Mouse (Mus musculus) lung, postnatal 14 days (tissue): ENCODE measurements at regions not wholly inside any gene's neighbourhood (a gene's known extent, or its start where the extent isn't known, plus 50 kb on each side); places are given as distances from the start of the nearest gene placed in this dataset.

Source experiments
- DNase-seq: peaks from one replicate; pipeline ENCODE4 v3.0.0; 2021

DNA sequence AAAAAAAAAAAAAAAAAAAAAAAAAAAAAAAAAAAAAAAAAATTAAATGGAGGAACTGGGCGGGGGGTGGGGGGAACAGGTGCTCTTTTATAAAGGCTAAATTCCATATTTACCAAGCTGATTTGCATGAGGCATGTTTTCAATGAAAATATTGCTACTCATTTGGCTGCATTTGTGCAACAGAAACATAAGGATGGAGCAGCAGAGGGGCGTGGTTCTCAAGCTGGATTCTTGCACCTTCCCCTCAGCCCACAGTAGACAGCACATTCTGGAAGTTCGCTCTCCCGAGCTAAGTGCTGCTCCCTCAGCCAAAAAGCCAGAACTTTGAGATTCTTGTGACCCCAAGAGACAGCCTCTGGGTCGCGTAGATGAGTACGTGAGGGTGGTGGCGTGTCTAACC is 201.8 kb downstream of the Cdca7 start:
- no peak for DNase-seq

DNA sequence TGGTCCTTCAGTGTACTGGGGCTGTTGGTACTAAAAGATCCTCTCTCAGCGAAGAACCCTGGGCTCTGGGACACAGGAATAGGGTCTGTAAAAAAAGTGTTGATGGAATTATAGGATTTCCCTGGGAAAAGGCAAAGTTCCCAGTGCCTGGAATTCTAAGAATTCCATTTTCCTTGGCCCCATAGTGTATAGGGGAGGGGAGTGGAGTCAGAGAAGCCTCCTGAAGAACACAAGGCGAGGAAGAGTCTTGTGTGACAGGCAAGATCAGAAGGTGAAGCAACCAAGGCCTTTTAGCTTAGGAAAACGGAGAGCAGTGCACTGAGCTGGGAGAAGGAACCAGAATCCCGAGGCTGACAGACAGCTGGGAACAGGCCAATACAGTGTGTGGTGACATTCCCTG is 212.1 kb downstream of the Cdca7 start:
- no peak for DNase-seq

DNA sequence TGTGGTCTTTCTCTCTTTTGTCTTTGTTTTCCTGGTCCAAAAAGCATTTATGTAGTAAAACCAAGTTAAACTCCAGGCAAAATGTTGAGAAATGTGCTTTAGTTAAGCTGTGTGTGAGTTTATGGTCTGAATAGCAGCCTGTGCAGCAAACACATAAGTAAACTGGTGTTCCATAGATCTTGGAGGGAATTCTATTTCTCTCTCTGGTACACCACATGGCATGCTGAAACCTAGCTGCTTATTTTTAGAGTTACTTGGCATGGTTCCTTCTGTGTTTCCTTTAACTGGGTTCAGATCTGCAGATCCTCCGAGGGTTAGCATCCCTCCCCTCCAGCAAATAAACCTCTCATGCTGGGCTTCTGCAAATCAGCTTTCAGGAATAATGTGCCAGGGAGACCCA is 225.1 kb downstream of the Cdca7 start:
- no peak for DNase-seq

DNA sequence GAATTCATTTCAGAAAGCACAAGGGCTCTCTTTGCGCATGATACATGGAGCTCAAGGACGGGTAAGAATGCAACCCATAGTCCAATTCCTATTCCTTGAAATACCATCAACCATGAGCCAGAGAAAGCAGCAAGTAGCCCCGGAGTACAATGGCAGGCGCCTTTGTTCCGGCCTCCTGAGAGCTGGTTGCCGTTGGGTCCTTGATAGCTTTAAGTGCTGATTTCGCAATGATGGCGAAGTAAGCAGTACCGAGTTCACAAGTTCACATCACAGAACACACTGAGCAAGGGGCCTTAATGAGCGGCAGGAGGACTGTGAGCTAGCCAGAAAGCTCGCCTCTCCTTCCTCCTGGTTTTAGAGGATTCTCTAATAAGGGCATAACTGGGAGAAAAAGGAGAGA is 227.3 kb downstream of the Cdca7 start:
- peak; percentile 39 for DNase-seq

DNA sequence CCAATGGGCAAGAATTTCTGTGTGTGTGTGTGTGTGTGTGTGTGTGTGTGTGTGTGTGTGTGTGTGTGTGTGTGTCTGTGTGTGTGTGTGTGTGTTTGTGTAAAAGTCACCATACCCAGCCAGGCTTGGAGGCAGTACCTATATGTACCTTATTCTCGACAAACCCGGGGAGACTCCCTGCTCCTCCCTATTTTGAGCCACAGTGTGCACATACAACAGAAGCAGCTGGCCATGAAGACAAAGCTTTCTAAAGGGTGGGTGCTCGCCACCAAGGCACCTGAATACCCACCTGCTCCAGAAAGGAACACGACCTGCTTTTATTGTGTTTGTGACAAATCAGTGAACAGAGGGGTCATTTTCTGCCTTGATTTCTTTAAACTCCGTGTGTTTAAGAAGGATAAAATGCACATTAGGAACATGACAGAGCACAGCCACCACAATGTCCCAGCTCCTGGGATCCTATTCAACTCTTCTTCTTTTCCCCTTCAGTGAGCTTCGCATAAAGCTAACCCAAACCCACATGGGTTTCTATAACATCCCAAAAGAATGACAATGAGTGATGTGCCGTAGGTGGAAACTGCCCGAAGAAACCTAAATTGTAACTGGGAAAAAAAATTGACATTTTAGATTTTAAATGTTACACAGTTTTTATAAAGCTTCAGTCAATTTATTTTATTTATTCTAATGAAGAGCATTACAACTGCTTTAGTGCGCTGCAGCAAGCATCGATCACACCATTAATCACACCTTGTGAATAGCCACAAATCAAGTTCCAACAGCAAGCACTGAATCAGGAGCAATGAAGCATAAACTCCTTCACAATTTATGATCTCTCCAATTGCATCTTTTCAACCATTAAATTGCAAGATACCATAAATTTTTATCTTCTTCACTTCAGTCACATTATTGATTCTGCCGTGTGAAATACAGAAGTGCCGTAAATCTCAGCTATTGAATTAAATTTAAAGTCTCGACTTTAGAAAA is 232.0 kb downstream of the Cdca7 start:
- DNase-seq: no peak

DNA sequence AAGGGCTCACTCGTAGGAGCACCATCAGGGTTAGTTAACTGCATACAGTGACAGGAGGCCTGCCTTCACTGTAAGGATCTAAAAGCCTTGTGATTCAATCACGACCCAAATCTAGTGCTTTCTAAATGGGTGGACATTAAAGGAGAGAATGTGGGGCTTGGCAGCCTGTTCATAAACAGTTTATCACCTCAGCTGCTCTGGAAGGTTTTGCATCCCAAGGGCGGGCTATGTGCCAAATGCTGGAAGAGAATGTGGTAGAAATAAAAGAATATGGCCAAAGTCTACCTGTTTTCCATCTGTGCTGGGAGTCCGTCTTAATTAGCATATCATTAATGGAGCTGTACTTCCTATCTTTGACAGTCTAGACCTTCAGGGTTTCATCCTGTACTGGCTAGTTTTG is 241.0 kb downstream of the Cdca7 start:
- DNase-seq: no peak

DNA sequence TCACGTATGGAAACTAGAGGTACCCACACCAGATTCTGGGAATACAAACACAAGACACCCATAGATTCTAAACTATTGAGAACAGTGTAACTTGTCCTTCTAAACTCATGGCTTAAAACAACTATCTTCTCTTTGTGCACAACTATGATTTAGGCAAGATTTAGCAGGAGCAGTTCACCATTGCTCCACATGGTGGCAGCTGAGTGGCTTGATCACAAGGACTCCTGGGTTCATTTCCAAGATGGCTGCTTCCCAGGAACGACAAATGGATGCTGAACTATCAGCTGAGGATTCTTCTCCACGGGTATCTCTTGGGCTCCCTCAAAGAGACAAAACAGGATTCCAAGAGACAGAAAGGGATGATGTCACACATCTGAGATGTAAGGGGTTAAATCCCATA is 251.5 kb downstream of the Sp3 start:
- peak; percentile 57 for DNase-seq

DNA sequence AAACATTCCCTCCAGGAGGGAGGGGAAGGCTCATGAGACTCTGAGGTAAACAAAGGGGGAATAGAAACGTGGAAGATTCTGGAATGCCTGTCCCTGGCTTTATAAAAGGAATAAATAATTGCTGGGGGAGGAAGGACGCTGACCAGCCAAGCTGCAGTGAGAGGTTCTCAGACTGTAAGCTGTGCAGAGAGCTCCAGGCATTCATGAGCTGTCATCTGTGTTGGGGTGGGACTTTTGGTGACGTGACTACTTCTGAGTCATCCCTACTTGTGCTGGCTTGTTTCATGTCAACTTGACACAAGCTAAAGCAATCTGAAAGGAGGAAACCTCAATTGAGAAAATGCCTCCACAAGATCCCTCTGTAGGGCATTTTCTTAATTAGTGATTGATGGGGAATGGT is 246.9 kb downstream of the Sp3 start:
- no peak for DNase-seq

DNA sequence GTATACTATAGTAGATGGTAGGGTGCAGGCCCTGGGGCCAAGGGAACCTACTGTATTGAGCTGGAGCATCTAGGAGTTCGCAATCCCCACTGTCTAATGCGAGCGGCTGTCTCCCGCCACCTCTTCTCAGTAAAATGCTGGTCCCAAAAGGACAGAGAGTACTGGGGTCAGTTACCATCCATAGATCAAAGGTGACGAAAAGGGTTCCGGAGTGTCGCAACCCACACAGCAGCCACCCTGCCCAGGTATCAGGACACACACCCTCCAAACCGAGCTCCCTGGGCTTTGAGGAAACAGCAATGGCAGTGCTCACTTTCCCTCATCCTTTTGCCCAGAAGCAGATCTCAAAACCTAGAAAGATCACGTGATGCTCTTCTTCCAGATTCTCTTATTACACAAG is 245.2 kb downstream of the Sp3 start:
- DNase-seq: no peak

DNA sequence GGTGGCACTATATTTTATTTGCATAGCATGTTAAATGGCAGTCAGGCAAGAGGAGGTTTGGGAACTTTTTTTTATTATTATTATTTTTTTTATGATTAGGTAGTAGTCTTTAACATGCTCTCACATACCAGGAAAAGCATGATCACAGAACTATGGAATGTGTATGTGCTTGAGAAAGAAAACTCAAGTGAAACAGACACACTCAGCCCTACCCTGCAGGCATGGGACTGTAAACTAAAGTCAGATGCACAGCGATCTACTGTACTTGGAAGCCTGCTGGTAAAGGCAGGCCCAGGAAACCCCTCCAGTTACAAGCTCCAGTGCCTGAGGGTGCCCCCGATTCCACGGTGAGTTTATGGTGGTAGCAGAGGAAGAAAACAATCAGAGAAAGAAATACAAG is 243.6 kb downstream of the Sp3 start:
- no peak for DNase-seq

DNA sequence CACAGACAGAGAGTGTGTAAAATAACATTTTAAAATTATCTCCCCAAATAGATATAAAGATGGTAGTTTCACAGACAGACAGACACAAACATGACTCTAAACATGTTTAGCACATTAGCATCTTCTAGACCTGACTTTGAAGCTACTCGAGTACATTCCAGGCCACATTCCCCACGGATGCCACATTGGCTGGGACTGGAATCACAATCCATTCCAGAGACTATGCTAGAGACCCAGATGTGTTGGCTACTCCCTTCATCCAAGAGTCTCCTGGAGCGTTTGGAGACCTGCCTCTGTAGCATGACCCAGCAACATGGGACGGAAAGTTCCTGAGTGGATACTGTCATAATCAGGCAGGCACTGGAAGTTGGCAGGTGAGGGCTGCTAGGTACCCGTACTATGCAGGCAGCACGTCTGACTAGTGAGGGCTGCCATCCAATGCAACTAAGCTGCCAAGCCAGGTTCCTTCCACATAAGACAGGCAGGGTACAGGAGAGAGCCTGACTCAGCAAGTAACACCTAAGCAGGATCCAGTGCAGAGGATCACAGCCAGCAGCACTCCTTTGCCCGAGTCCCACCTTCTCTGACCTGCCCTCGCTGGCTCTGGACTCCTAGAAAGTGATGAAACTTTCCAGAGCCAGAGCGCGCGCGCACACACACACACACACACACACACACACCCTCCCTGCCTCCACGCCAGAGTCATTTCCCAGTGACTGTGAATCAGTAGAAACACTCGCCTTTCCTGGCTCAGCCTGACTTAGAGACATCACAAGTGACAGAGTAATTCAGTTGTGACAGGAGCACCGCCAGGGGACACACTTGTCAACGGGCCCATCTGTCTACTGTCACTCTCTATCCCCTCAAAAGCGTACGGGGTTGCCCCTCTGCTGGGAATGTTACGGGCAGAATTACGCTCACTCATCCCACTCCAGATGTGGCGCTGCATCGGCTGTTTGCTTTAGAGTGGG is 239.6 kb downstream of the Sp3 start:
- peak; percentile 26 for DNase-seq

DNA sequence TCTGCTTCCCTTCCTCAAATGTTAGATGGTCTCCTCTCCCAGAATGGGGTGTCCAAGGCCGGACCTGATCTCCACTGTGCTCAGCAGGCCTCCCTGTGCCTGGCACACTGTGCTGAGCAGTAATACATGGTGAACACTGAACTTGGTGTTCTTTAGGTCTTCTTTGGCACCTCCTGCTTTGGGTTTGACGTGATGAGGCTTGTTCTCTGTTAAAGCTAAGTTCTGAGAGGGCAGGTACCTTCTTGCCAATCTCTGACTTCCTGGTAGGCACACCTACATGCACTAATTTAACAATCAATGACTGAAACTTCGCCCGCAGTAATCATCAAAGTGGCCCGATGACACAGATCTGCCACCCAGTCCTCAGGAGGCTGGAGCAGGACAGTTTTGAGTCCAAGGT is 238.5 kb downstream of the Sp3 start:
- no peak for DNase-seq

DNA sequence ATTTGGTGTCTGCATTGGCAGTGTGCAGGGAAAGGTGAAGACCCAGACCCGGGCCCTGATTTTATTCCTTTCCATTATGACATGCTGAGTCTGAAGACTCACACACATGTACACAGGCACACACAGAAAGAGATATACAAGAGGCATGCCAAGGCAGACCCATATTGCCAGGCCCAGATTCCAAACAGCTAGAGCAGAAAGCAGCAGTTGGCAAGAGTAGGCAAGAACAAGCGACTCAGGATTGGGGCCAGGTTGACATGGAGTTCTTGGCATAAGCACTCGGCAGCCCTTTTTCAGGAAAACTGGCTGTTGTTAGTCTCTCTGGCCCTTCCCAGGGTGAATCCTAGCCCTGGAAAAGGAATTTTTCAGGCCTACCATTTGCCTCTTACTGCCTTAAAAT is 236.6 kb downstream of the Sp3 start:
- no peak for DNase-seq

DNA sequence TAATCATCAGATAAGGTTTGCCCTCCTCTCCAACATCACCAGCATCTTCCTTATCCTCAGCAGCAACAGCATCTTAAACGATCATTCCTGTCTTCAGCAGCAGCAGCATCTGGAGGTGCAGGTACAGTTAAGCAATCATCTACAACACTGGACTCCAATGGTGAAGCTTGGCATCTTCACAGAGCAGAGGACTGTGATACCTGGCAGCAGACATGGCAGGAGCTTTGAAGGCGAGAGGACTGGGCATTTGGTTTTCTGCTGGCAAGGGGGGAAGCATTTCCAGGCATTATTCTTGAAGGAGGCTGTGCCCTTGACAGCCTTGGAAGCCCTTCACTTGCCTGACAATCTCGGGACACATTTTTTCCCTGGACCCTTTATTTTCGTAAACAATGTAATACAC is 235.3 kb downstream of the Sp3 start:
- no peak for DNase-seq

DNA sequence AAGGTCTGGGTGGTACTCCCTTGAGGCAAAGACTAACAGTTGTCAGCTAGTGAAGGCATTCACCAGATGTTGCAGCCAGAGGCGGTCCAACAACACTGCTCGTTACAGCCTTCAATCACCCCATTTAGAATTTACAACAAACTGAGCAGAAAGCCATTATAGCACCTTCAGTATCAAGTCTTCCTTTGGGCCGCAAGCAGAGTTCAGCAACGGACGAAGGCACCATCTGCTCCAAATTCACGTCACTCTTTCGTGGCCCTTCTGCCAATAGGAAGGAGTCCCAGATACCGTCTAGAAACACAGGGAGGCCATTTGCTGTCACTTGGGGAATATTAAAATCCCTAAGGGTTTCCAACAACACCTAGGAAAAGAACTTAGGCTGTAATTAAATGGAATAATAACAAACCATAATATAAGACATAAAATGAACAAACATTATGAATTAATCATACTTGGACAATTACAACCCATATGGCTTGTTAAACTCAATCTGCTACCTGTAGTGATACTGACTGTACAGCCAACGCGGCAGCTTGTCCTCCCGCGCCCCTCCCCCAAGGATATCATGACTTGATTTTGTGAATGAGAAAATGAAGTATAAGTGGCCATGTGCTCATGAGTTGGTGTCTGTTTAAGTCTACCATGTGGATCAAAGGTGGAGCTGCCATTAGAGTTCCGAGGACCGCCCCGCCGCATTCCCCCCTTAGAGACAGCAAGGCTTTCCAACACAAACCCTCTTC is 233.6 kb downstream of the Sp3 start:
- no peak for DNase-seq

DNA sequence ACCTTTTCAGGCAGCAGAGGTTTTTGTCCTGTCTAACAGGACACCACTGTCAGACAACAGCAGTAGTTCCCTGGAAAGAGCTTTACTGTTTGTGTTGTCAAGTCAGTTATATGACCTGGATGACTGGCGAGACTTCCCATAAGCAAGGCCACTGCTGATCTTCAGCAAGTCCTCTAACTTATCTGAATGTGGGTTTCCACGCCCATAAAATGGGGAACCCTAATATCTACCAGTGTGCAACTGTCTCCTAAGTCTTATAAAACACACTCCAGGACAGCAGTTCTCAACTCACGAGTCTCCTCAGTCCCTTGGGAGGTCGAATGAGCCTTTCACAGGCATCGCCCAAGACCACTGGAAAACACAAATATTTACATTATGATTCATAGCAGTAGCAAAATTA is 232.9 kb downstream of the Sp3 start:
- no peak for DNase-seq

DNA sequence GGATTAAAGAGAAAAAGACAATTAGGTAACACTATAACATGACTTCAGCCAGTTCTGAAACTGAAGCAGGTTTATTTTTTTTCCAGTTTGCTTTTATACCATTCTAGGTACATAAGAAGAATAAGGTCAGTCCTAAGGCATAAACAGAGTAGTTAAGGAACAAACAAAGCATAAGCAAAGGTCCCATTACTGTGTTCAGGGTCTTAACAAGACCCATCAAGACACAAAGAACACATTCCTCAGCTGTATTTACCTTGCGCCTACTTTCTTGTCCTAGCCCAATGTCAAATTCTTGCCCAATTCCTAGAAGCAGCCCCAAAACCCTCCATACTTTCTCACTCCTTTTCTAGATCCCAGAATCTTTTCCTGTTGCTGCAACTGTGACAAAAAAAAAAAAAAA is 230.8 kb downstream of the Sp3 start:
- DNase-seq: no peak

DNA sequence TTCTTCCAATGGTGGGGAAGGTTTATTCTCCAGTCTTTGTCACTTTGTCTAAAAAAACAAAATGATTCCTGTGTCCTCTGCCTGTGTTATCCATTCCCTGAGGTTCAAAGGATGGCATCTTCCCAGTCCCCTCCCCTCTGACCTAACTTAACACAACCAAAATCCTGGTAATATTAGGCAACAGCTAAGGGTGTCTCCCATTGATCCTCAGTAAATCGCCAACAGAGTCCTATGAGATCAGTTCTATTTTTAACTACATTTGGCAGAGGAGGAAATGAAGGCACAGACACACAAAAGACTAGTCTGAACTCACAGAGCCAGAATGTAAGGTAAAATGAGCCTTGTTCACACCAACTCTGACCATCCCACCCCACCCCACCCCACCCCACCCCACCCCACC is 228.8 kb downstream of the Sp3 start:
- no peak for DNase-seq

DNA sequence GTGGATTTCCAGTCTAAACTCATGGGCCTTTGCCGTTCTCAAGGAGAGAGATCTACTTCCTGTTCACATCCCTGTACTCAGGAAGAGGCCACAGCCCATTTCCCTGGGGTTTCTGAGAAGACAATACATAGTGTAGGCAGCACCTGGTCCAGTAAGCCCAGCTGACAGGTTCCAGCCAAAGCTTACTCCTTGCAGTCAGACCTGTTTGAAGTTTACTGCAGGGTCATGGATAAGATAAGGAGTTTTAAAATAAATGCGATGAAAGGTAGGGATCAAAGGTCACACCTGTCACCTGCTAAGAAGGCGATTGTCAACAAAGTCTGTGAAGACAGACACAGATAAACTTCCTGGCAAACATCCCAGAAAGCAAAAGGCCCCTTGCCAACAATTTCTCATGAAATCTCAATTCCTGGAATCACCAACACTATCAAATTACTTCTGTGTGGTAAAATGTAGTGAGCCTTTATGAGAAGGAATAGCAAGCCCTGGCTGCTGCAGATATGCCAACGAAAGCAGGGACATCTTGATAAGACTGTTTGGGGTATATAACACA is 227.5 kb downstream of the Sp3 start:
- no peak for DNase-seq

DNA sequence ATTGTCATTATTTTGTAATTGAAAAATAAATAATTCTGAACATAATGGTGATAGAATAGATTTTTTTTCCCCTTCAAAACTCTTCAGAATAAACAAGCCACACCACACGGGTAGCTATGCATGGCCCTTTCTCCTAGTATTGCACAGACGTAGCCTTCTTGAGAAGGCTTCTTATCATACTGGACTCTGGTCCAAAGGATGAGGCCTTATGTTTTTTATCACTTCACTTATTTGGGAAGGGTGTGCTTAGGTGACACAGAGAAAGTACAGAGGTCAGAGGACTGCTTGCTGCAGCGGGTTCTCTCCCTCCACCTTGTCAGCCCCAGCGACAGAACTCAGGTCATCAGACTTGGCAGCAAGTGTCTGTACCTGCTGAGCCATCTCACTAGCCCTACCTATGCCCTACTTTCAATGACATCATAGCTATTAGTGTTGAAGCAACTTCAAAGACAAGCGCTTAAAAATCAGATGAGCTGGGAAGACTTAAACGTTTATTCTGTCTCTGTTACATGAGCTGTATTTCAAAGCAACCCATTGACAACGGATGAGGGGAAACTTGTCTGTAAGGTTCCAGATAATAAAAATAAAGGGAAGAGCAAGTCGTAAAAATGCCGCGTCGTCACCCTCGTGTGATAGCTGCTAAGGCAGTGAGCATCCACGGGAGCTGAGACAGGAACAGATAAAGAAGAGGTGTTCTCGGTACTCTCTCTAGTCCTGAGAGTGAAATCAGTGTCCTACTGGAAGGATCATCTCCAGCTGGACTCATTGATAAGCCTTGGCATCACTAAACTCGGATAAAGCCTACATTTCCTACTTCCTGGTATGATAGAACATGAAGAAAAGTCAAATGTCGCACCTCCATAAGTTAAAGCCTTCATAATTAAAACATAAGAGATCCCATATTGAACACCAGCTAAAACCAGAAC is 226.2 kb downstream of the Sp3 start:
- DNase-seq: no peak

DNA sequence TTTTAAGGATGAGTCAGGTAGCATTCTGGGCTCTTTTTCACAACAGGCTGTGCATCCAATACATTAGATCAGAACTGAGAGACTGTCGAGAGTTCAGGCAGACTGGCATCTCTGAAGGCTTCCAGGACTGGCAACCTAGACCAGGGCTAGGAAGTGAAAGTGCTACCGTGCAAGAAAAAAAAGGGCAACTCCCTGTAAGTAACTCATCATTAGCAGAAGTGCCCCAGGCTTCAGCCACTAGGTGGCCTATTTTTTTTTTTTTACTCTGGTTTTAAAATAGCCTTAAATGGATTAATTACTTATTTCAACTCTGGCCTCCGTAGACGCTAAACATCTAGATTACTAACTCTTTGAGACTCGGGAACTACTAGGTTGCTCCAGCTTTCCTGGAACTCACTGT is 216.8 kb downstream of the Sp3 start:
- DNase-seq: no peak
